Mouse (Mus musculus) inflammation-experienced regulatory T-cells, adult 6 months (primary cell): ENCODE data around the gene A230072I06Rik. TPM values are rescaled to one million over a fixed set of nuclear protein-coding genes. Genes with fewer than 3 reads are reported as not detected.

Experiments
- ATAC-seq: one replicate; pipeline ENCODE4 v1.8.0; 2017
- polyA plus RNA-seq, 3 experiments: library from polyadenylated mRNA; unstranded; fragments of 100-300 nt; shearing (Covaris generic); gene quantifications; one replicate each; pipeline ENCODE4 v1.2.1; 2017

A230072I06Rik gene
- not detected for polyA plus RNA-seq

- ATAC-seq = no peak
Measured at GRCm38 (mm10) chr8:12278663-12279312, at the start of gene A230072I06Rik. A230072I06Rik (plus strand) TSS chr8:12278819.

DNA sequence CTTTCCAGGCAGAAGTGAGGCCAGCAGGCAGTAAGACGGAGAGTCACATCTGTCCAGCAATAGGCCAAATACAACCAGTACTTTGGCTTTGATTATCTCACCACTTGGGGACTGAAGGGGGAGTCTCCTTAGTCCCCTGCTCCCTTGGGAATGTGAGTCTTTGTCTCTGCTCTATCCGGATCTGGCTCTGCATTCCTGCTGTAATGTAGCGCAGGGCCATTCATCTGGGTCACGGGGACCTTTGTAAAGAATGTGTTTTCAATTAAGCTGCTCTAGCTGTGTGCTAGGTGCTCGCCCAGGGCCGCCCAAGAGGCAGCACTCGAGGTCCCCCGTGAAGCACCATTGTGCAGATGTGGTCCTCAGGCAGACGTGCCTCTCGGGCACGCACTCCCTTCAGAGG lies 44.6 kb upstream of the A230072I06Rik start:
- ATAC-seq = no peak

- no peak for ATAC-seq
Measured at GRCm38 (mm10) chr8:12238775-12239174, 39.8 kb upstream of the A230072I06Rik start.

- ATAC-seq = no peak
Measured at GRCm38 (mm10) chr8:12240143-12240542, 38.5 kb upstream of the A230072I06Rik start.

- ATAC-seq = no peak
Measured at GRCm38 (mm10) chr8:12243746-12244145, 34.9 kb upstream of the A230072I06Rik start.

DNA sequence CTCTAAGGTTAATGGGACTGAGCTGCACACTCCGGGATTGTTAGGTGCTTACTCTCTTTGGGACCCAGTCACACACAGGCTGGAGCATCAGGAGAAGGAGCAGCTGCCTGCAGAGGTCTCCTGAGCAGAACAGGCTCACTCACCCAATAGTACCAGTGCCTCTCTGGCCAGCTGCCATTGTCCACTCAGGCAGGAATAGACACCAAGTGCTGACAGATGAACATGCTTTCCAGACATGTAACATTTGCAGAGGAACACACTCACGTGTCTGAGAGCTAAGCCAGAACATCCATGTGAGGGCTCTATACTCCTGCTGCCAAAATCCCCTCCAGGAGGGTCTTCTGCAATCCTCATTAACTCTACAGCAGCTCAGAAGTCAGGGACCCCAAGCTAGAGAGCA lies 18.7 kb upstream of the A230072I06Rik start:
- ATAC-seq = no peak

GRCm38 (mm10) chr8:12260476-12261029 lies 18.1 kb upstream of the A230072I06Rik start:
- no peak for ATAC-seq

GRCm38 (mm10) chr8:12261556-12261955 lies 17.1 kb upstream of the A230072I06Rik start:
- ATAC-seq = no peak

DNA sequence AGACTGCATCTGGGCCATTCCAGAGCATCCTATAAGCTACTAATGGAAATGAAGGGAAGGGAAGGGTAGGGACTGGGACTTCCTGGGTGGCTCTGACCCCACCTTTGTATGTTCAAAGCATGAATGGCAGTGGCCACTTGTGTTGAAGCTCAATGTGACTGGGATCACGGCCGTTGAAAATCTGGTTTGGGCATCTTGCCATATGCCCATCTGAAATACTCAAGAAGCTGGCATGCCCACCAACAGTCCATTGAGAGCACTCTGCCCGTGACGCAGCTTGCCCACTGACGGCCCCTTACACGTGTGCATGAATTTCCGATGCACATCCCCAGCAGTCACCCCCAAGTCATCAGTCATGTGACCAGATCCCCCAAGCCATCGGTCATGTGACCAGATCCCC lies 13.6 kb upstream of the A230072I06Rik start:
- no peak for ATAC-seq

DNA sequence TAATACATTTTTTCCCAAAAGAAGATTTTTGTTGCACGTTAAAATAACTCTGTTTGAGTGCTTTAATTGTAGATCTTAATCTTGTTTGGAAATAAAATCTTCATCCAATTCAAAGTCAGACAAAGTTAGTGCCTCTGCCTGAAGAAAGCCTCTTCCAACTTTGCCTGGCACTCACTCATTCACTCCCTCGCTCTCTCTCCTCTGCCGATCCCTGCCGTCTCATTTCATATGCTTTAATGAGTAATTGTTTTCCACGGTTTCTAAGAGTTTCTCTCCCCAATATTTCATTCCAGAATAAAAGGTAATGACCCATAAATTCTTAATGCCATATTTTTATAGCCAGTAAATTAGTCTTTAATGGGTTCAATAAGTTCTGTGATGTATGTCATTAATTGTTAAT lies 10.8 kb upstream of the A230072I06Rik start:
- ATAC-seq = no peak

GRCm38 (mm10) chr8:12268306-12268829 lies 10.3 kb upstream of the A230072I06Rik start:
- ATAC-seq = no peak

DNA sequence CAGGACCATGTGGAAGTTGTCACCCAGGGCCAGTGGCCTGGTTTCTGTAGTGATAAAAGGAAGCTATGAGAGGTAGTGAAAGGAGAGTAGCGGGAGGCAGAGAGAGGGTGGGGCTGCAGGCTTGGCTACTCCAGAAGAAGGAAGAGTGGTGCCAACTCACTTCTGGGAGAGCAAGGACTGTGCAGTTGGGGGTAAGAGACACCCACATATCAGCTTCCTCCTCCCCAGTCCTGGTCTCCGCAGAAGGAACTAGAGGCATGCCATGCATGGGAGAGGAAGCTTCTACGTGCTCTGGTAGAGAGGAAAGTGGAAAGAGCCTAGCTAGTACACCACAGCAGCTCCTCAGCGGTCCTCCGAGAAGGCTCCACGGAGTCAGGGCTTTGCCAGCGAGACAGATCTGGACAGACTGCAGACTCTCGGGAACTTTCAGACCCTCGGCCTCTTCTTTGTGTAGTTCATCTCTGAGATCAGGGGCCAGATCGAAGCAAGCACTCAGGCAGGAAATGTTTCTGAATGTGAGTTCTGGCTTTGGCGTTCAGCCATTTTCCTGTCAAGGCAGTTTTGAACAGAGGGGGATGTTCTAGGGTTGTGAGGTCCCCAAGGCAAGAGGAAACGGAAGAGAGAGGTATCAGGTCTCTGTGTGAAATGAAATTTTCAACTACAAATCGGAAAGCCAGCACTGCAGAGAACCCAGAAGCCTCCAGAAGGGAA lies 1.0 kb downstream of the A230072I06Rik start:
- ATAC-seq = no peak

- ATAC-seq = no peak
Measured at GRCm38 (mm10) chr8:12282128-12282527, 3.5 kb downstream of the A230072I06Rik start.

GRCm38 (mm10) chr8:12290551-12290950 lies 11.9 kb downstream of the A230072I06Rik start:
- no peak for ATAC-seq

GRCm38 (mm10) chr8:12298326-12298950 lies 19.8 kb downstream of the A230072I06Rik start:
- no peak for ATAC-seq

- ATAC-seq = no peak
Measured at GRCm38 (mm10) chr8:12301998-12302397, 23.4 kb downstream of the A230072I06Rik start.

DNA sequence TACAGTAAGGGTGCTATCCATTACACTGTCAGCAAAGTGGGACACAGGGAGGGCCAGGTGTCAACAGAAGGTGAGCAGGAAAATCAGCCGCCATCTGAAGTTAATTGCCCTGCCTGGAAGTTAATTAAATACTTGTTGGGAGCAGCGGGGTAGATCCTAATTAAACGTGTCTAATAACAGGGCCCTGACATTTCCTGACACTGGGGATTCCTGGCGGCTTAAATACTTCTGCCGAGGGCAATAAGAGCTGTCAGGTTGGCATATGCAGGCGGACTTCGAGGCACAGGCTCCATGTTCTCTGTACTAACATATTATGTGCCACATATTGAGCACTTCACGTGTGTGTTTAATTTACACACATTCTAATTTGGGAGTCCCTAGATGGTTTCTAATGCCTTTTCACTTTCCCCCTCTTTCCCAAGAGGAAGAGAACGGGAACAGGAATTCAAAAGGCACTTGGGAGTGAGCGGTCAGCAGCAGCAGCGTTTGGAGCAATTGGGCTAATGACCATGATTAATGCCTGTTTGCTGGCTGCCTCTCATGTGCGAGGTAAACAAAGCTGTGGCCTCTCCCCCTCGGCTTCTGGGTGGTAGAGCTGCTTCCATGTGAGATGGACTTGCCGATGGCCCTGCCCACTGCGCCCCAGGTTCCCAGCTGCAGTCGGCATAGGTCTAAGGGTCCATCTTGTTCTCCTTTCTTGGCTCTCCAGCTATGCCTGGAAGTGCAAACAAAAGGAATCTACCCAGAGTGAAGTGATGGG lies 34.5 kb downstream of the A230072I06Rik start:
- ATAC-seq = no peak

- no peak for ATAC-seq
Measured at GRCm38 (mm10) chr8:12314258-12314657, 35.6 kb downstream of the A230072I06Rik start.

DNA sequence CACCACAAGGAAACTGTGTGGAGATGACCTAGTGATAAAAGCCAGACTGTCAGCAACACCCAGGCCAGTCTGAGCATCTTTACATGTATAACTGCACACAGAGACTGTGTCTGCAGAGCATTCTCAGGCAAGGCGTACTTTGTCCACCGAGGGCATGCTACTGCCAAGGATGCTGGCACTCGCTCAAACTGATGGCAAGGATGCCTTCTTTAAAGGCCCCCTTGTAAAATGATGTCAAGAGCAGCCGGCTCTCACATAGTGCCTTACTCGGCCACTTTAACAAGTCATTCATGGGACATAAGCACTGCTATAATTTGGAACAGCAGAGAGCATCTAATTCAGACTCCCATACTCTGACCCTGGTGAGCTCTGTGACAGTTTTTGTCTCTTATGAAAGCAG lies 36.6 kb downstream of the A230072I06Rik start:
- no peak for ATAC-seq

DNA sequence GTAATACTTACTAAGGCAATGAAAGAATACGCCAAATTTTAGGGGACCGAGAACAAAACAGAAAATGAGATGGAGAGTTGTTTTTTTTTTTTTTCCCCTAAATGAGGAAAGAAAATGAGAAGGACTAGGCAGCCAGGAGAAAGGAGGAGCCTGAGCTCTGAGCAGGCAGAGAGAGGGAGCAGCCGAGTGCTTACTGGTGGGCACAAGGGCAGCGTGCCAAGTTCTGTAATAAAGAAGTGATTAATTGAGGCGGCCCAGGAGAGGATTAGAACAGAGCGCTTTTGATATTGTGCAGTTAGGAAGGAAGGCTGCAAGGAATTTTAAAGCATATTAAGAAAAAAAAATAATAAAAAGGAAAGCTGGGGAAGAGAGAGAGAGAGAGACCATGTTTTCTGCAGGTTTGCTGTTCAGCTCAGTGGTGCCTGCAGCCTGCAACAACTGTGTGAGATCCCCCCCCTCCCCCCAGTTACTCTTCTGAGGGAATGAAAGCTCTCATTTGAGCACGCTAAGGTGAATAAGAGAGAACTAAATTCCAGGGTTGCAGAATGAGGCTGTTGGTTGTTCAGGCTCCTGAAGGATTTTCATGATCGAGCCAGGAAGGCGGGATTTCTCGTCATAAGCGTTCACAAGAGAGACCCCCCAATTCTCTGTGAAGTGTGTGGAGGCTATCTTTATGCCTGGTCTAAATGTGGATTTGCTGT lies 41.3 kb downstream of the A230072I06Rik start:
- ATAC-seq = no peak

DNA sequence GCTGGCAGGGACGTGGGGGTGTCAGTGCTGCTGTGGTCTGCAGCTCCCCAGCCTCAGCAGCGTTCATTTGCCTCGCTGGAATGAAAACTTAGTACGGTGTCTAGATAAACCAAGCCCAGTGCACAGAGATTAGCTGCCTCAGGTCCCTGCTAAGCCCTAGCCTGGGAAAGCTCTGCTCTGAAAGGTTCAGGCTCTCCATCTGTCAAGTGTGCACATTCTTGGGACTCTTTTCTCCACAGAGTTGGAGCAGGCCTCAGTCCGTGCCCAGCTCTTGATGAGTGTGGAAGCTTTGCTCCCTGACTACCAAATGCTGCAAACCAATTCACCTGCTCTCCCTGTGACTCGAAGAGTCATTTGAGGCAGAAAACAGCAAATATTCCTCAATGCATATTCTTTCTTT lies 43.5 kb downstream of the A230072I06Rik start:
- no peak for ATAC-seq

DNA sequence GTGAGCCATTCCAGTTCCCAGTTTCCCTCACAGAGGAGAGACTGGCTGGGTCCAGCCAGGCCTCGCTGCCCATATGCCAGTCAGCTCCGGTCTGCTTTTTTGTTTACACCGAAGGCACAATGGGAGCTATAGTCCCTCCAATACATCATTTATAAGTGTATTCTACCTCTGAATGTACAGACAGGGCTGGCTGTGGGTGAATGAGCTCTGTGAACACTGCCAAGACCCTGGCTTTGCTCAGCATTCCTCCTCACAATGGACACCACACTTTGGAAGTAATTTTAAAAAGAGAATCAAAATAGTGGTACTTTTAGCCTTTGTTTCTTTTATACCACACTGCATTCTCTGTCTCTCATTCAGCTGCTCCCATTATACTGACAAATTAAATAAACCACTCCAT lies 44.6 kb downstream of the A230072I06Rik start:
- no peak for ATAC-seq
